Mouse (Mus musculus): ENCODE data around the gene Arhgap23.

Arhgap23 gene

DNA sequence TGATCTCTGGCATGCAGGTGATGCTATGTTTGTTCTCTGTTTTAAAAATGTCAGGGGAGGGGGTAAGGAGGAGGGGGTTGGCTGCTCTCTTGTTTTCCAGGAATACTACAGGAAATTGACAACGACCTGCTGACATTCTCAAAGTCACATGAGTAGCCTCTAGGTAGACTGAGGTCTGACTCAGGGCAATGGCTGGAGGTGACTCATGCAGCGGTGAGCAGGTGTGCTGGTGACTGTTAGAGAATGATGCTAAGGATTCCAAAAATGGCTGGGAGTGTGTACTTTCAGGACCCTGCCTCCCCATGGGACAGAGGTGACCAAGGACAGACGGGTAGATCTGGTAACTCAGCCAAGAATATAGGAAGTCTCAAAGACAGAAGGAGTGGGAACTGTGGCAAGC, 92.9 kb downstream of the Arhgap23 start:
- no peak for DNase-seq

GRCm38 (mm10) chr11:97509058-97509457, 93.7 kb downstream of the Arhgap23 start:
- no peak for DNase-seq

- no peak for DNase-seq
Measured at GRCm38 (mm10) chr11:97509715-97510485, 94.6 kb downstream of the Arhgap23 start.

DNA sequence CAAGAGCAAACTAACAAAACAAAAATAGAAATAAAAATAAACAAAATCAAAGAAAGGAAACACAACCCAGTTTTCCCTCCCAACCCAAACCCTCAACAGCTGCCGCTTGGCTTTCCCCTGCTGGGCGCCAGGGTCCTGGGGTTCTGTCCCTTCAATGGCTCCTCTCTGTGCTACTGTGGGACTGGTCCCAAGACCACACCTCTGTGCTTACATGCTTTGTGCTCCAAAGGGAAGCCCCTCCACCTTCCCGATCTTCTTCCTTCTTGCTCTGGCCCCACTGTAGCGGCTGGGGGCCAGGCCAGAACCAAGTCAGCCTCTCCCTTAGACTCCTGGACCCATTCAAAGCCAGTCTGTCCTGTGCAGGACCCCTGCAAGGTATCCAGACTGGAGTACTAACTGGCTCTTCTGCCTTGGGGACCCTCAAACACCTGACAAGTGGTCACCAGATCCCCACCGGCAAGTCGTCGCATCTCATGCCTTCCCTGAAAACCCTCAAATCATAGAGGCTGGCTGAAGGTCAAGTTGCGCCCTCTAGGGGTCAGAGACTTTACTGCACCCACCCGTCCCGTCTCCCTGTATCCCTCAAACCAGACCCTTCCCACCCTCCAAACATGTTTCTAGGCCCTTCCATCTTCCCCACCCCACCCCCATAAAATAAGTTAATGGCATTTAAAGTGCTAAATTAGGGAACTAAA, 95.8 kb downstream of the Arhgap23 start:
- peak; percentile 79 for DNase-seq

DNA sequence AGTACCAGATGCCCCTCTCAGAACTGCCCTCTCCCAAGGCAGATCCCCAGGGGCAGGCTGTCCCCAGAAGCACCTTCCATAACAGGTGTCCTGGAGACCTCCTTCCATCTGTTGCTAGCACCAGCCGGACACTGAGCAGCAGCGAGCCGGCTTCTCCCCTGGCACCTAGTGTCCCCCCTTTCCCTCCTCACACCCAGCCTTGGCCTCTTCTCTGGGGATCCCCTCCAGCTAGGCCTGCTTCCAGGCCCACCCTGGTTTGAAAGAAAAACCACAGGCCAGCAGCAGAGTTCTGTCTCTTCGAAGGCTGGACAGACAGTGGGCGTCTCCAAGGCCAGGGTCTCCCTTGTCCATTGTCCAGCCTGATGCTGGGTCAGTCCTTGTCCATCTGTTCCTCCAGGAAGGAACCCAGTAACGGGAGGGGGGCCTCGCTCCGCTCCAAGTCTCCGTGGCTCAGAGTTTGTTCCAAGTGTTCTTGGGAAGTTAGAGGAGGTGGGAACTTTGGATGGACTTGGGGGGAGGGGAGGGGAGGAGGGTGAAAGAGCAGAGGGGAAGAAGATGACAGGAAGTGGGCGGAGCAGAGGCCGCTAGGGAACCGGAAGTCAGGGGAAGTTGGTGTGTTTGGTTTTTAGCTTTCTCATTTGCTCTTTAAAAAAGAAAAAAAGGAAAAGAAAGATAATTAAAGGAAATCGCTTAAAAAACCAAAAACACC, 96.5 kb downstream of the Arhgap23 start:
- peak; percentile 68 for DNase-seq

DNA sequence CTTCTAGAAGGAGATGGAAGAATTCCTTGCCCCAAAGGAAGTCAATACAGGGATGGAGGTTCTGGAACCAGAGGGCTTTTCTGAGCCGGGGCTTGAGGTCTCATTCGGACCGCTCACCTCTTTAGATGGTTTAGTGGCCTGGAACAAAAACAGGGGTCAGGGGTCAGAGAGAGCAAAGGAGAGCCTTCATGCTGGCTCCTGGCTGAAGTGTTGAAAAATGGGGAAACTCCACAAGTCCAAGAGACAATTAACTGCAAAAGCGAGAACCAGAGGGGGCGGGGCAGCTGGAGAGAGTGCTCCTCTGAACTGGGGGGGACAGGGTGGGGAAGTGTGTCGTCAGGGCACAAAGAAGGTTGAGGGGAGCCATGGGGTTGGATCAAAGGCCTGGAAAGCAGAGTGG, 97.2 kb downstream of the Arhgap23 start:
- DNase-seq = peak; percentile 55

- DNase-seq = no peak
Measured at GRCm38 (mm10) chr11:97513066-97513465, 97.7 kb downstream of the Arhgap23 start.

- peak; percentile 88 for DNase-seq
Measured at GRCm38 (mm10) chr11:97520541-97520940, 105.2 kb downstream of the Arhgap23 start.

- DNase-seq = peak; percentile 72
Measured at GRCm38 (mm10) chr11:97521741-97522474, 106.6 kb downstream of the Arhgap23 start.

DNA sequence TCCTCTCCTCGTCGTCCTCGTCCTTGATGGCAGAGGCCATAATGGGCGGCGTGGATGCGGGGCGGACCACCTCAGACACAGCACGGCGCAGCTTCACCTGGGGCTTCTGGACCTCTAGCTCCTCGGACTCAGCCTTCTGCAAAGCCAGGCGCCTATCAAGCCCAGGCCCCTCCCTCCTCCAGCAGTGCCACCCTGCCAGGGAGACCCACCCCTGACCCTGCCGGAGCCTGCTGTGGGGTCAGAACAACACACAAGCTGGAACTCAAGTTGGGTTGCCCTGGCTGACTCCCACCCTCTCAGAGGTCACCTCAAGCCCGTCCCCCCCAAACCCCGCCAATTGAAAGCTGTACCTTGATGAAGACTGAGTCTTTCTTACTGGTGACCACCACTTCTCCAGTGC, 107.8 kb downstream of the Arhgap23 start:
- no peak for DNase-seq

GRCm38 (mm10) chr11:97523827-97524261, 108.5 kb downstream of the Arhgap23 start:
- peak; percentile 87 for DNase-seq

DNA sequence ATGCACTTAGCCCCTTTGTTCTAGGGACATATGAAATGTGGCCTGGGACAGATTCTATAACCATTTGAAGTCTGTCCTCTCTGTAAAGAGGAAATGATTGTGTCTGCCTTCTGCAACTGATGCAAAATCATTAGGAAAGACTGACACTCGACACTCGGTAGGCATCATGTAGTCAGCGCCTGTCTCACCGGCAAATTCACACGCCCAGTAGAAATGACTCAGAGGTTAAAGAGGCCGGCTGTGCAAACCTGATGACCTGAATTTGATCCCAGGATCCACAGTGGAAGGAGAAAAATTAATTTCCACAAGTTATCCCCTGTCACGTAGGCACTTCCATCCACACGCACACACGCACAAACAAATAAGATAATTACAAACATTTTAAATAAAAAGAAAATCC, 109.0 kb downstream of the Arhgap23 start:
- DNase-seq = no peak

- no peak for DNase-seq
Measured at GRCm38 (mm10) chr11:97525313-97525712, 110.0 kb downstream of the Arhgap23 start.

DNA sequence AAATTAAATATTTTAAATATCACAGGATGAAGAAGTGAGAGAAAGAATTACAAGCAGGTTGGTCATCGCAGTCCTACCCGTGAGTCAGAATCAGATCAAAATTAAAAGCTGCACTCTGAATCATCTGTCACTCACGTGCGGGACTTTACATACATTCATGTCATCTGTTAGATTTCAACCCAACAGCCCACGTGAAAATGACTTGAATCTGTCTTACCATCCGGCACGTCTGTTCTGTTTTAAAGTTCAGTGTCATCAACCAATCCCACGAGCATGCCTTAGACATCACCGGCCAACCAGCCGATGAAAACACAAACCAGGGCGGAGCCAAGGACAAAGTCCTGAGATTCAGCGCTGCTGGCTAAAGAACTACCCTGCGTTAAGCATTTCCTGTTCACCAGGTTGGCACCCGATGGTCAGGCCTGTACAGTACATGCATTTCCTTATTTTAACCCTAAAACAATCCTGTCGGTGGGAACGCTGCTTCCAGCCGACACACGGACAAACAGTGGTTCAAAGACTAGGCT, 113.0 kb downstream of the Arhgap23 start:
- peak; percentile 90 for DNase-seq

GRCm38 (mm10) chr11:97530069-97530468, 114.7 kb downstream of the Arhgap23 start:
- DNase-seq = no peak

DNA sequence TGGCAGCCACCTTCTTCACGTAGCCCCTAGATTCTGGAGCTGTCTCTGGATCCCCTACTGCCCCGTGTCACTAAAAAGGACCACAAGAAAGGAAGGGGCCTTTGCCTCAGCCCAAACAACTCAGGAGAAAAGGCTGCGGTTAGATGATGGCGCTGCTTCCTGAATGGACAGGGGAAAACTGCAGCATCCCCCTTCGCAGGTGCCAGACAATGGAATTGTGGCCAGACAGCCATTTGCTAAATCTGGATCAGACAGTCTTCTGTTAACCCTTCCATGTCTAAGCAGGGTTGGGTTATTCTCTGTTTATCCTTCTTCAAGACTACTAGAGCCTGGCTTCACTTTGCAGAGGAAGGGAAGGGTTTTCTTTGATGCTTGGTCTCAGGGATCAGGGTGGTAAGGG, 115.6 kb downstream of the Arhgap23 start:
- no peak for DNase-seq

- peak; percentile 84 for DNase-seq
Measured at GRCm38 (mm10) chr11:97531381-97532260, 116.3 kb downstream of the Arhgap23 start.

DNA sequence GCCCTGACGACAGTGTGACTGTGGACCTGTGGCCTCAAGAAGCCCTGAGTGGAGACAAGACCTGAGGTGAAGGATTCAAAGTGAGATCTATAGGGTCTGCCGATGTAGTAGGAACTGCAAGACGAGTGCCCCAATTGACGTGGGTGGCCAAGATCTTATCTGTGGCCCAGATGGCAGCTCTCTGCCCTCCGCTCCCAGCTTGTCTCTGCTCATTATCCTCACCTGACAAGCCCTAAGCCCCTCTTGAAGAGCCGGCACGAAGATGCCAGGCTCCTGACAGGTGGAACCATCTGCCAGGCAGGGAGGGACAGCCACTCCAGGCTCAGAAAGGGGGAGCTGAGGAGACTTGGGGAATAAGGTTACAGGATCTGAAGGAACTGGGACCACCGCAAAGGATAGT, 117.0 kb downstream of the Arhgap23 start:
- no peak for DNase-seq

GRCm38 (mm10) chr11:97532950-97533582, 117.7 kb downstream of the Arhgap23 start:
- DNase-seq = no peak

DNA sequence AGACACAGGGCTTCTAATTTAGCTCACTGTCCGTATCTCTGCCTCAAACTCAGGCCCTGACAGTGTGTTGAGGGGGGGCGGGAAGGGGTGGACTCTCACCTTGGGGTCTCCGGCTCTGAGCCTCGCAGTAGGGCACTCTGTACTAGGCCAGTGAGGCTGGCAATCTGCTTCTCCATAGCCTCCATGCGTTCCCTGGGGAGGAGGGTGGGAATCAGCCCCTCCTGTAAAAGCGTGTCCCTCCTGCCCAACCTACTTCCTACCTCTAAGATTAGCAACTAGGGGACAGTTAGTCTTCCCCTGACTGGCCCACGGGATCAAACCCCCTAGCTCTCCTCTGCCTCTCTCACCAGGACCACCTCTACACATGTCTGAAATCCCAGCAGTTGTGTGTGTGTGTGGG, 118.3 kb downstream of the Arhgap23 start:
- DNase-seq = no peak

Data from kidney, adult 9 months (tissue).